Mouse (Mus musculus): ENCODE measurements around the gene B4gat1.
"Not testable (repeated sequence)": the region's sequence is repeated elsewhere in the genome, so short reads cannot be mapped to it uniquely, and the experiment has no call there.

Gene B4gat1

GRCm38 (mm10) chr19:5083961-5084833 lies 45.6 kb downstream of the B4gat1 start:
- DNase-seq (ENCODE audit: low spot score): no peak

GRCm38 (mm10) chr19:5084834-5085144 lies 46.2 kb downstream of the B4gat1 start:
- DNase-seq (ENCODE audit: low spot score): no peak

DNA sequence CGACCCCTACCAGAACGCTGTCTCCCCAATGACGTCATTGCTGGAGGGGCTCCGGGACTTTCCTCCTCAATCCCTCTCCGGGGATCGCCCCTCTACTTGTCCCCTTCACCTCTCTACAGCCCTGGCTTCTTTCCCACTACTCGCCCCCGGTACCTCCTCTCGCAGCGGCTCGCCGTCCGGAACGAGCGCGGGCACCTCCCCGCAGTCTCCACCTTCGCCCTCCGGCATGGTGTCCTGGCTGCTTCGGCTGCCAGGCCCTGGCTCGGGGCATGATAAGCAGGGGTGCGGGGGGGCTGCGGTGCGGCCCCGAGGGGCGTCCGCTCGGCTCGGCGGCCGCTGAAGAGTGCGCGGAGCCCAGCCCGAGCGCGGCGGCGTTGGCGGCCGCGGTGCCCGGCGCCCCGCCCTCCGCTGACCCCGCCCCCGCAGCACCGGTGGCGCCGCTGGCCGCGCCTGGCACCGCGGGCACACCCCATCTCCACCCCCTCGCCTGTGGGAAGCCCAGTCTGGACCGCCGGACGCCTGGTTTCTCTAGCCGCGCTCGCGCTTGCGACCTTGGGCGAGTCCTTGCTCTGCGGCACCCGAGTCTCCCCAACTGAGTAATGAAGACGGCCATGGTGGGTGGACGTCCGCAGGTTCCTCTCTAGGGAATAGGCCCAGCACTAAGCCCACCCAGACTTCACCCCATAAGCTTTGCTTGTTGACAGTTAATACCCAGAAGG lies 46.7 kb downstream of the B4gat1 start, which contains the start of gene Tmem151a:
Tmem151a (minus strand) TSS at position 387 of the 719 bp plus-strand sequence.
- DNase-seq (ENCODE audit: low spot score): peak; percentile 70

DNA sequence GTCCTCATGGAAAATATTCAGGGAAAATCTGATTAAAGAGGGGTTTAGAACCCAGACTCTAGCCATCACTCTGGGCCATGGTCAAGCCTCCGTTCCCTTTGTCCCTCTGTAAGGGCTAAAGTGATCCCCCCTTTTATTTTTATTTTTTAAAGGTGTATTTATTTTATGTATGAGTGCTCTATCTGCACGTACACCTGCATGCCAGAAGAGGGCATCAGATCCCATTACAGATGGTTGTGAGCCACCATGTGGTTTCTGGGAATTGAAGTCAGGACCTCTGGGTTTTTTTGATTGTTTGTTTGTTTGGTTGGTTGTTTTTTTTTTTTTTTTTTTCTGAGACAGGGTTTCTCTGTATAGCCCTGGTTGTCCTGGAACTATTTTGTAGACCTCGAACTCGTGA lies 47.9 kb downstream of the B4gat1 start:
- not testable (repeated sequence) for DNase-seq (ENCODE audit: low spot score)

DNA sequence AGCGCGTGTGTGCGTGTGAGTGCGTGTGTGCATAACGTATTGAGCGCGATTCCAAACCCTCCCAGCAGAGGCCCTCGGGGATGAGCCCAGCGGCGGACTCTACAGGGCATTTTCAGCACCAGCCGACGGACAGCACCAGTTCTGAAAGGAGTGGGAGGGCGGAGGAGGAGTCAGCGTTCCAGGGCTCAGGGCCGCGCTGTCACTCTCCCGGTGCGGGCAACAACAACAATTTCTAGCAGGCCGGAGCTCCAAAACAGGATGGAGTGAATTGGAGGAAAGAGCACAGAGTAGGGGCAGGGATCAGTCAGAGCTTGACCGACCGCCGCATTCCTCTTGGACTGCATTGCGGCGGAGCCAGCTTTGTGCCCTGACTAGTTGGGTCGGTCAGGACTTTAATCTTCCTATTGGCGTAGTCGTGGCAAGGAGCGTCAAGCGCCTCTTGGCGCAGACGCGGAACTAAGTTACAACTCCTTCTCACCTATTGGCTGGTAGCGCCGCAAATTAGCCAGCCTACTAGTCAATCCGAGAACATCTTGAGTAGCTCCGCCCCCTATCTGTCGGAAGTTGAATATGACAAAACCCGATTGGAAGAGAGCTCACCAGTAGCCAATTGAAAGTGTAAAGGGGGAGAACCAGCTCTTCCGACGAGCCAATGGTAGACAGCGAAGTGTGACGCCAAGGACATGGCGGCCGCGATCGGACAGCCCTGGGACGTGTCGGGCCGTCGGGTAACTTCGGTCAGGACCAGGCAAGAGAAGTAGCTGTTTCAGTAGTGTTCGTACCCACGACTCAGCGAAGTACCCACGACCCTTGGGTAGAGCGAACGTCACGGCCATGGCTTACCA lies 49.5 kb downstream of the B4gat1 start, which contains the start of gene Yif1a:
Yif1a (plus strand) TSS at position 655 of the 845 bp plus-strand sequence.
- DNase-seq (ENCODE audit: low spot score): peak; percentile 93

DNA sequence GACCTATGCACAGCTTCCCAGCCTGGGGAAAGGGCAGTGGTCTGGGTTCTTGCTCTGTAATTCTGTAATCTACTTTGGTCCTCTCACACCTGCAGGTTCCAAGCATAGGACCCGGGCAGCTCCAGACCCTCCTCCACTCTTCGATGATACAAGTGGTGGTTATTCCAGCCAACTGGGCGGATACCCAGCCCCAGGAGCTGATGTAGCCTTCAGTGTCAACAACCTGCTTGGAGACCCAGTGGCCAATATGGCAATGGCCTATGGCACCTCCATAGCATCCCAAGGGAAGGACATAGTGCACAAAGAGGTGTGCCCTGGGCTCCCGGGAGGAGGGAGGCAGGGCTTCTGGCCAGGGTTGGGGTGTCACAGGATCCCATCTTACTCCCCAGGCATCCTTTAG lies 50.7 kb downstream of the B4gat1 start:
- DNase-seq (ENCODE audit: low spot score): no peak
